Mouse (Mus musculus): ENCODE measurements at regions not wholly inside any gene's neighbourhood (a gene's known extent, or its start where the extent isn't known, plus 50 kb on each side); places are given as distances from the start of the nearest gene placed in this dataset.
A peak's percentile ranks its signal among the peaks of the same experiment; 100 is the strongest.

GRCm38 (mm10) chr12:119075825-119076224, 109.6 kb upstream of the Abcb5 start:
- Histone ChIP-seq H3K4me2 (ENCODE audit: low read length) (no peak overlapping the region), H3K4me1 (ENCODE audit: control insufficient read depth, insufficient read depth, low read length) (no peaks in the 10 kb centered on the region), H3K36me3 (ENCODE audit: control insufficient read depth, insufficient read depth, low read length) (no peaks in the 10 kb centered on the region), H3K9me3 (ENCODE audit: control insufficient read depth, low read length) (no peaks in the 10 kb centered on the region), H3K27ac (replicated peaks; ENCODE audit: low read depth, low read length) (no peak overlapping the region), H3K4me3 (replicated peaks; ENCODE audit: low read depth, low read length) (no peak overlapping the region), H3K27me3 (ENCODE audit: control insufficient read depth, insufficient read depth, low read length) (no peaks in the 10 kb centered on the region), H3K9ac (replicated peaks; ENCODE audit: low read length) (no peak overlapping the region)
- ATAC-seq (ENCODE audit: low FRiP score, low TSS enrichment) (no peak), DNase-seq (no peak)
- WGBS, result 63% methylated on average over 1 of the region's 1 CpGs

- 12% methylated on average over 2 of the region's 2 CpGs for WGBS
- H3K9me3 ChIP-seq (ENCODE audit: control insufficient read depth, low read length), result no peaks in the 10 kb centered on the region
- no peaks in the 10 kb centered on the region for H3K4me1 ChIP-seq (ENCODE audit: control insufficient read depth, insufficient read depth, low read length)
- H3K27ac ChIP-seq (replicated peaks; ENCODE audit: low read depth, low read length), result no peak overlapping the region
- H3K27me3 ChIP-seq (ENCODE audit: control insufficient read depth, insufficient read depth, low read length), result no peaks in the 10 kb centered on the region
- DNase-seq (peak; percentile 11), ATAC-seq (ENCODE audit: low FRiP score, low TSS enrichment) (peak; percentile 53; the same call in 1 of the 2 replicates)
- H3K4me3 ChIP-seq (replicated peaks; ENCODE audit: low read depth, low read length), result no peak overlapping the region
- no peaks in the 10 kb centered on the region for H3K36me3 ChIP-seq (ENCODE audit: control insufficient read depth, insufficient read depth, low read length)
- H3K9ac ChIP-seq (replicated peaks; ENCODE audit: low read length), result no peak overlapping the region
- H3K4me2 ChIP-seq (ENCODE audit: low read length), result no peak overlapping the region
These were observed 108.7 kb upstream of the Abcb5 start for GRCm38 (mm10) chr12:119074742-119075478.

GRCm38 (mm10) chr12:119074147-119074546, 107.9 kb upstream of the Abcb5 start:
- H3K4me2 ChIP-seq (ENCODE audit: low read length), result no peak overlapping the region
- H3K36me3 ChIP-seq (ENCODE audit: control insufficient read depth, insufficient read depth, low read length), result no peaks in the 10 kb centered on the region
- H3K9me3 ChIP-seq (ENCODE audit: control insufficient read depth, low read length), result no peaks in the 10 kb centered on the region
- H3K4me1 ChIP-seq (ENCODE audit: control insufficient read depth, insufficient read depth, low read length), result no peaks in the 10 kb centered on the region
- no peak overlapping the region for H3K9ac ChIP-seq (replicated peaks; ENCODE audit: low read length)
- H3K4me3 ChIP-seq (replicated peaks; ENCODE audit: low read depth, low read length), result no peak overlapping the region
- ATAC-seq (ENCODE audit: low FRiP score, low TSS enrichment) (no peak), DNase-seq (no peak)
- H3K27me3 ChIP-seq (ENCODE audit: control insufficient read depth, insufficient read depth, low read length), result no peaks in the 10 kb centered on the region
- H3K27ac ChIP-seq (replicated peaks; ENCODE audit: low read depth, low read length), result no peak overlapping the region

GRCm38 (mm10) chr12:119070963-119071362, 104.7 kb upstream of the Abcb5 start:
- WGBS, result 71% methylated on average over 1 of the region's 1 CpGs
- Histone ChIP-seq H3K4me3 (replicated peaks; ENCODE audit: low read depth, low read length) (no peak overlapping the region), H3K36me3 (ENCODE audit: control insufficient read depth, insufficient read depth, low read length) (no peaks in the 10 kb centered on the region), H3K27ac (replicated peaks; ENCODE audit: low read depth, low read length) (no peak overlapping the region), H3K27me3 (ENCODE audit: control insufficient read depth, insufficient read depth, low read length) (no peaks in the 10 kb centered on the region), H3K4me1 (ENCODE audit: control insufficient read depth, insufficient read depth, low read length) (no peaks in the 10 kb centered on the region), H3K9ac (replicated peaks; ENCODE audit: low read length) (no peak overlapping the region), H3K4me2 (ENCODE audit: low read length) (no peak overlapping the region), H3K9me3 (ENCODE audit: control insufficient read depth, low read length) (no peaks in the 10 kb centered on the region)
- ATAC-seq (ENCODE audit: low FRiP score, low TSS enrichment) (no peak), DNase-seq (no peak)

- no peak for DNase-seq
- no peak for ATAC-seq (ENCODE audit: low FRiP score, low TSS enrichment)
- Histone ChIP-seq H3K27me3 (ENCODE audit: control insufficient read depth, insufficient read depth, low read length) (no peaks in the 10 kb centered on the region), H3K4me1 (ENCODE audit: control insufficient read depth, insufficient read depth, low read length) (no peaks in the 10 kb centered on the region), H3K4me3 (replicated peaks; ENCODE audit: low read depth, low read length) (no peak overlapping the region), H3K36me3 (ENCODE audit: control insufficient read depth, insufficient read depth, low read length) (no peaks in the 10 kb centered on the region), H3K27ac (replicated peaks; ENCODE audit: low read depth, low read length) (no peak overlapping the region), H3K4me2 (ENCODE audit: low read length) (no peak overlapping the region), H3K9ac (replicated peaks; ENCODE audit: low read length) (no peak overlapping the region), H3K9me3 (ENCODE audit: control insufficient read depth, low read length) (no peaks in the 10 kb centered on the region)
- 51% methylated on average over 1 of the region's 1 CpGs for WGBS
These were observed 104.2 kb upstream of the Abcb5 start for GRCm38 (mm10) chr12:119070446-119070845.

GRCm38 (mm10) chr12:119069747-119070146, 103.5 kb upstream of the Abcb5 start:
- no peaks in the 10 kb centered on the region for H3K27me3 ChIP-seq (ENCODE audit: control insufficient read depth, insufficient read depth, low read length)
- WGBS, result 88% methylated on average over 3 of the region's 3 CpGs

GRCm38 (mm10) chr12:119068079-119068478, 101.9 kb upstream of the Abcb5 start:
- H3K36me3 ChIP-seq (ENCODE audit: control insufficient read depth, insufficient read depth, low read length), result no peaks in the 10 kb centered on the region
- no peaks in the 10 kb centered on the region for H3K9me3 ChIP-seq (ENCODE audit: control insufficient read depth, low read length)
- no peak for ATAC-seq (ENCODE audit: low FRiP score, low TSS enrichment)
- DNase-seq, result no peak
- H3K4me2 ChIP-seq (ENCODE audit: low read length), result no peak overlapping the region
- no peak overlapping the region for H3K27ac ChIP-seq (replicated peaks; ENCODE audit: low read depth, low read length)
- H3K27me3 ChIP-seq (ENCODE audit: control insufficient read depth, insufficient read depth, low read length), result no peaks in the 10 kb centered on the region
- H3K4me3 ChIP-seq (replicated peaks; ENCODE audit: low read depth, low read length), result no peak overlapping the region
- no peaks in the 10 kb centered on the region for H3K4me1 ChIP-seq (ENCODE audit: control insufficient read depth, insufficient read depth, low read length)
- 97% methylated on average over 2 of the region's 2 CpGs for WGBS
- no peak overlapping the region for H3K9ac ChIP-seq (replicated peaks; ENCODE audit: low read length)

More at GRCm38 (mm10) chr12:119069747-119070146, 103.5 kb upstream of the Abcb5 start:
- no peak for ATAC-seq (ENCODE audit: low FRiP score, low TSS enrichment)
- Histone ChIP-seq H3K9me3 (ENCODE audit: control insufficient read depth, low read length) (no peaks in the 10 kb centered on the region), H3K4me2 (ENCODE audit: low read length) (no peak overlapping the region), H3K27ac (replicated peaks; ENCODE audit: low read depth, low read length) (no peak overlapping the region), H3K4me3 (replicated peaks; ENCODE audit: low read depth, low read length) (no peak overlapping the region), H3K36me3 (ENCODE audit: control insufficient read depth, insufficient read depth, low read length) (no peaks in the 10 kb centered on the region), H3K4me1 (ENCODE audit: control insufficient read depth, insufficient read depth, low read length) (no peaks in the 10 kb centered on the region), H3K9ac (replicated peaks; ENCODE audit: low read length) (no peak overlapping the region)
- DNase-seq, result no peak

GRCm38 (mm10) chr12:119062931-119063330, 96.7 kb upstream of the Abcb5 start:
- H3K27ac ChIP-seq (replicated peaks; ENCODE audit: low read depth, low read length), result no peak overlapping the region
- no peaks in the 10 kb centered on the region for H3K9me3 ChIP-seq (ENCODE audit: control insufficient read depth, low read length)
- 70% methylated on average over 2 of the region's 2 CpGs for WGBS
- ATAC-seq (ENCODE audit: low FRiP score, low TSS enrichment) (no peak), DNase-seq (no peak)
- H3K4me3 ChIP-seq (replicated peaks; ENCODE audit: low read depth, low read length), result no peak overlapping the region
- H3K36me3 ChIP-seq (ENCODE audit: control insufficient read depth, insufficient read depth, low read length), result no peaks in the 10 kb centered on the region
- H3K9ac ChIP-seq (replicated peaks; ENCODE audit: low read length), result no peak overlapping the region
- no peaks in the 10 kb centered on the region for H3K4me1 ChIP-seq (ENCODE audit: control insufficient read depth, insufficient read depth, low read length)
- no peak overlapping the region for H3K4me2 ChIP-seq (ENCODE audit: low read length)
- H3K27me3 ChIP-seq (ENCODE audit: control insufficient read depth, insufficient read depth, low read length), result no peaks in the 10 kb centered on the region

- Histone ChIP-seq H3K27ac (replicated peaks; ENCODE audit: low read depth, low read length) (no peak overlapping the region), H3K4me1 (ENCODE audit: control insufficient read depth, insufficient read depth, low read length) (no peaks in the 10 kb centered on the region), H3K27me3 (ENCODE audit: control insufficient read depth, insufficient read depth, low read length) (no peaks in the 10 kb centered on the region), H3K9ac (replicated peaks; ENCODE audit: low read length) (no peak overlapping the region), H3K36me3 (ENCODE audit: control insufficient read depth, insufficient read depth, low read length) (no peaks in the 10 kb centered on the region), H3K9me3 (ENCODE audit: control insufficient read depth, low read length) (no peaks in the 10 kb centered on the region), H3K4me2 (ENCODE audit: low read length) (no peak overlapping the region), H3K4me3 (replicated peaks; ENCODE audit: low read depth, low read length) (no peak overlapping the region)
- ATAC-seq (ENCODE audit: low FRiP score, low TSS enrichment), result no peak
- DNase-seq, result no peak
These were observed 96.3 kb upstream of the Abcb5 start for GRCm38 (mm10) chr12:119062490-119062889.

Measured in midbrain, embryonic 14.5 days (tissue).